Mouse (Mus musculus) myocyte (in vitro differentiated cells): Measurements from ENCODE around the gene Taar6.

Experiments used
- CEBPB ChIP-seq: IDR thresholded peaks from 2 replicates; pipeline ENCODE4 v1.6.1; 2011; ENCODE audit warnings: mild to moderate bottlenecking, moderate library complexity; ENCODE audit not compliant: poor library complexity, insufficient read depth, severe bottlenecking
- E2F4 ChIP-seq: IDR thresholded peaks from one replicate; pipeline ENCODE4 v1.6.1; 2011; ENCODE audit warnings: mild to moderate bottlenecking, control low read depth, moderate library complexity; ENCODE audit not compliant: insufficient read depth
- MAX ChIP-seq: IDR thresholded peaks from one replicate; pipeline ENCODE4 v1.6.1; 2011; ENCODE audit warnings: low read depth, mild to moderate bottlenecking, control low read depth
- POLR2A ChIP-seq: IDR thresholded peaks from one replicate; pipeline ENCODE4 v1.6.1; 2011; ENCODE audit warnings: low read depth, mild to moderate bottlenecking, control low read depth, moderate library complexity; ENCODE audit not compliant: insufficient read length
- POLR2AphosphoS2 ChIP-seq: IDR thresholded peaks from one replicate; pipeline ENCODE4 v1.6.1; 2011; ENCODE audit warnings: low read depth, control low read depth; ENCODE audit not compliant: insufficient read length
- TCF12 ChIP-seq: IDR thresholded peaks from one replicate; pipeline ENCODE4 v1.6.1; 2011; ENCODE audit warnings: mild to moderate bottlenecking, control low read depth; ENCODE audit not compliant: poor library complexity, insufficient read depth, severe bottlenecking
- USF1 ChIP-seq: IDR thresholded peaks from one replicate; pipeline ENCODE4 v1.6.1; 2011; ENCODE audit warnings: low read depth, mild to moderate bottlenecking, control low read depth, moderate library complexity

DNA sequence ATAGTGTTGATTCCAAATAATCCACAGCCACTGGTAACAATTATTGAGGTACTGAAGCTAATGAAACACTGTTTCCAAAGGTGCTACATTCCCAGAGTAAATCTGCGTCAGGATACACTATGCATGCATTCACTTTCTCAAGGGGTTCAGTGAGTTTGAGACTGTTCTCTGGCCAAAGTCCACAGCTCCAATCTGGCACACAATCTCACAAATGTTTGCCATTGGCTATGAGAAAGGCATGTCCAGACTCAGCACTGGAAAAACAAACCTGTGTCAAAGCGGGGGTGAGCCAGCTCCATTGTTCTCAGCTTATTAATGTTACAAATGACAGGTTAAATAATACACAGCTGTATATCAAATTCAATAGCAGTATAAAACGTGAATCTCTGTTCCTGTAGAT is 26.4 kb downstream of the Taar6 start:
- TF ChIP-seq USF1 (no peak), TCF12 (no peak), POLR2A (no peak), MAX (no peak), E2F4 (no peak), CEBPB (no peak), POLR2AphosphoS2 (no peak)
